Mouse (Mus musculus) heart, postnatal 0 days (tissue): Measurements from ENCODE around the gene Zfand2b.

ENCODE experiments used
- CTCF ChIP-seq: IDR thresholded peaks from 2 replicates; pipeline ENCODE4 v1.5.1; 2016; ENCODE audit warnings: antibody characterized with exemption, control low read depth, low read depth
- EP300 ChIP-seq: IDR thresholded peaks from 2 replicates; pipeline ENCODE4 v1.6.1; 2016; ENCODE audit warnings: antibody characterized with exemption, low read depth

DNA sequence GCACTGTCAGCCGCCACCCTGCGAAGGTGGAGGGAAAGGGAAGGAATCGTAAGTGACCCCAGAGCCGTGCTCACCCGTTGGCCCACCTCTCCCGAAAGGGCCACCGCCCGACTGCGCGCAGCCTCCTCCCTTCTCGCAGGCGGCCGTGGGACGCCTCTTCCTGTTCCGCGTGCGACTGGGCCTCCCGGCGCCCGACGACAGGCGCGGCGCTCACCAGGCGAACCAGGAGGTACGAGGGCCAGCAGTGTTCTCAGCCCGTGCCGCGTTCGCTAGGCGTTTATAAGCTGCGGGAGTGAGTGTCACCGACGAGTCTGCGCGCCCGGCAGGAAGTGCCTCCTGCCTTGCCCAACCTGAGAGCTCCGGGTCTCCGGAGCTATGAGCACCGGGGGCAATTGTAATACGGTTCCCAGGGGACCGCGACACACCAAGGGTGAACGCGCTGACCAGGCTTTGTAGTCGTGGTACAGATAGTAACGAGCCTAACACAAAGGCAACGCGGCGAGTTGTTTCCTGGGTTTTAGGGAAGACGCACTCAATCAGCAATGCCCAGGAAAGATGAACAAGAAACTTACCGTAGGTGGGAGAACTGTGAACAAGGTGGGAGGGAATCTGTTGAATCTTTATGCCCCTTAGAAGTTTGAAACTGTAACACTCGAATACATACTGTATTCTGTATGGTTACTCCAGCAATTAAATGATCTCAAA, 26.8 kb upstream of the Zfand2b start:
- TF ChIP-seq CTCF, result no peak
- no peak for TF ChIP-seq EP300
